Mouse (Mus musculus) 3134 (cell line): ENCODE data around the gene Cux1.
"Not testable (repeated sequence)": the region's sequence is repeated elsewhere in the genome, so short reads cannot be mapped to it uniquely, and the experiment has no call there.

ENCODE experiments used
- DNase-seq: peaks from one replicate; pipeline ENCODE4 v3.0.0-alpha.2; 2011; ENCODE audit warnings: low spot score; ENCODE audit not compliant: insufficient read length; ENCODE audit errors: extremely low read depth

Cux1 gene

GRCm38 (mm10) chr5:136479024-136479763, 88.1 kb downstream of the Cux1 start:
- DNase-seq, result no peak

DNA sequence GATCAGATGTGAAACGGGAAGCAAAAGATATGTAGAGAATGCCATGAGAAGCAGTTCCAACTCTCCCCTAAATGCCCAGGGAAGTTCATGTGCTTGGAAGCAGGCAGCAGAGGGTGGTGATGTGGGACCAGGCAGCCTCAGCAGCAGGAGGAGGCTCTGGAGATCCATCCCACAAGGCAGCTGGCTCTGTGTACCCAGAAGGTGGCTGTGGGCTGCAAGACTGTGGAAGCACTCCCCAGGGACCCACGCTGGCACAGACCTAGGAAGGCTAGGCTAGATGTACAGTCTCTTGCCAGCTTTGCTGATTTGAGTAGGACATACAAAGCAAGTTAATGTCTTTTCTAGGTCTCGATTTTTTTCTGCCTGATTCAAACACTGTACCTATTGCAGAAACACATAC, 91.0 kb downstream of the Cux1 start:
- DNase-seq, result peak; percentile 65

GRCm38 (mm10) chr5:136475161-136475560, 92.1 kb downstream of the Cux1 start:
- peak; percentile 40 for DNase-seq

DNA sequence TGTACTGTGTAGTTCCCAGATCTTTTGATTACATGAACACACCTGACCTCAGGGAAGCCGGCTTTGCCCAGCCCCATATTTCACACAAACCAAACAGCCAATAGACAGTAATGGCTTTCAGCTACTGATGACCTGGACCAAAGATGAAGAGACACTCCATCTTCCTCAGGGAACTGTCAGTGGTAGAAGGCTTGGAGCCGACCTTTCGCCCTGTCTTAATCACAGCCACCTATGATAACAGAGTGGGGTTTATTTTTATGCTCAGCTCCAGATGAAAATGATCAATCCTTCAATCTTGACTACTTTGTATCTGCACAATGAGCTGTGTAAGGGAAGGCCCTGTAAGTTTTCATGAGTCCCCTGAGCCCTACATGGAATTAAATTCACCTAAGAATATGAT, 93.2 kb downstream of the Cux1 start:
- no peak for DNase-seq

- DNase-seq, result no peak
Observed at GRCm38 (mm10) chr5:136473337-136473736, 94.0 kb downstream of the Cux1 start.

DNA sequence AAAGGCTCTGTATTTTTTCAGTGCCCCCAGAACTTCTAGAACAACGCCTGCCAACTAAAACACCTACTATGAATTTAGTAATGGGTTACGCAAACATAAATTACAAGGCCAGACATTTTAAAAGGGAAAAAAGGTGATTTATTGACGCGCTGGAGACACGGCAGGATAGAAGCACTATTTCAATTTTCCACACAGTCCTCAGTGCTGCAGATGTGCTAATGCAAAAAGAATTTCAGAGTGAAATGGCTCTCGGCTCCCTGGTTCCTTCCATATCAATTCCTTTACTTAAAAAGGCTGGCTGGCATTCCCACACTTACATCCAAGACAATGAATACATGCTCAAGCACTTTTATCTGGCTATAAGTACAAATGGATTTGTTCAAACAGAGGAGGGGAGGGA, 94.4 kb downstream of the Cux1 start:
- no peak for DNase-seq

- not testable (repeated sequence) for DNase-seq
Observed at GRCm38 (mm10) chr5:136470985-136471735, 96.1 kb downstream of the Cux1 start.

DNA sequence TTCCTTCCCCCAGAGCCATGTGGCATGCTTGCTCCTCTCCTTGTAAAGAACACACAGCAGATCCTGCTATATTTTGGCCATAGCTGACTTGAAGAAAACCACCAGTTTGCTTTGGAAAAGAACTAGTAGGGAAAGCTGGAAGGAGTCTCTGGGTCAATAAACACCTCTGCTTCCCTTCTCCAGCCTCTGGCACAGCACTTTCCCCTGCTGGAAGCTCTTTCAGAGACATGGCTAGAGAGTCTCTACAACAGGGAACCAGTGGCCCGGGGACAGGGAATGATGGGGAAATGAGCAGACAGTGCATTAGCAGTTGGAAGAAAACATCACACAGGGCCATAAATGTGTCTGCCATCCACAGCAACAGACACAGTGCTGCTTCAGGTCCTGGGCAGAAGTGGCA, 98.0 kb downstream of the Cux1 start:
- DNase-seq, result no peak

GRCm38 (mm10) chr5:136467360-136467999, 99.8 kb downstream of the Cux1 start:
- no peak for DNase-seq

- peak; percentile 49 for DNase-seq
Observed at GRCm38 (mm10) chr5:136465770-136466406, 101.4 kb downstream of the Cux1 start.

GRCm38 (mm10) chr5:136465366-136465765, 101.9 kb downstream of the Cux1 start:
- peak; percentile 61 for DNase-seq

GRCm38 (mm10) chr5:136464849-136465248, 102.4 kb downstream of the Cux1 start:
- no peak for DNase-seq

DNA sequence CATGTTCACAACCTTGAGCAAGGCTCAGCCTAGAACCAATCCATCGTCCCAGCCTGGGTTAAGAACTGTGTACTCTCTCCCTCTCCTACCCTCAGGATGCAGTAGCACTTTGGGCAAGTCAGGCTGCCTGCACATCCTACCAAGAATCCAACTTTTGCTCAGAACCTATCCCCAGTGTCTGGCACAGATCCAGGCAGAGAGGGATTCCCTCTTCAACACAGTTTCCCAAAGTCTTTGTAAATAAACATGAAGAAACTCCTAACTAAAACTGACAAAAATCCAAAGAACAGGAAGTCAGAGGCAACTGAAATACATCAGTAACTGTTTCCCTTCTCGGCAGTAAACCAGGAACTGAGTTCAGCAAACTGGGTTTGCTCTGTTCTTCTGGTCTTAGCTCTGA, 103.2 kb downstream of the Cux1 start:
- no peak for DNase-seq

- DNase-seq, result no peak
Observed at GRCm38 (mm10) chr5:136462613-136463012, 104.7 kb downstream of the Cux1 start.

GRCm38 (mm10) chr5:136459901-136460300, 107.4 kb downstream of the Cux1 start:
- DNase-seq, result no peak

DNA sequence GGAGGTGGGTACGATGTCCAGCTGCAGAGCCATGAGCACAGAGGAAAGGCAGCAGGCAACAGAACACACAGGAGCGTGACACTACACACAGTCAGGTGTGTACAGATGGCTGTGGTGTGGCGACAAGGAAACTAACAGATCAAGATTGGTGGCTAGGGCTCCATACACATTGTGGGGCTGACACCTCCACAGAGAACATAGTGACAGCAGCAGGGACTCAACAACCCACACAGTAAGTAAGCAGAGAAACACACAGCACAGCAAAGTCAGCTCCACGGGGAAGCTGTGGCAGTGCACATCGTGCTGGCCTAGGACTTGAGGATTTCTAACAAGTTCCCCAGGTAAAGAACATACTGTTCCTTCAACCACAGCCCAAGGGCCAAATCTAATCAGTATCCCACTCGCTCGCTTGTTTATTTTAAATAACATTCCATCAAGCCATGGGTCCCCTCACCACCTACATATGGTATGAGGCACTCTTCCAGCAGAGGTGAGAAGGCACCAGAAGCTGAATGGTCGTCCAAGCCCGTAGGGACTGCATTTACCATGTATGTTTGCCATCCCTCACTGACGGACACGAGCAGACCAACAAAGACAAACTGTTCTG, 108.3 kb downstream of the Cux1 start:
- DNase-seq, result no peak

- peak; percentile 60 for DNase-seq
Observed at GRCm38 (mm10) chr5:136458102-136458863, 109.0 kb downstream of the Cux1 start.

GRCm38 (mm10) chr5:136456395-136456794, 110.9 kb downstream of the Cux1 start:
- no peak for DNase-seq

DNA sequence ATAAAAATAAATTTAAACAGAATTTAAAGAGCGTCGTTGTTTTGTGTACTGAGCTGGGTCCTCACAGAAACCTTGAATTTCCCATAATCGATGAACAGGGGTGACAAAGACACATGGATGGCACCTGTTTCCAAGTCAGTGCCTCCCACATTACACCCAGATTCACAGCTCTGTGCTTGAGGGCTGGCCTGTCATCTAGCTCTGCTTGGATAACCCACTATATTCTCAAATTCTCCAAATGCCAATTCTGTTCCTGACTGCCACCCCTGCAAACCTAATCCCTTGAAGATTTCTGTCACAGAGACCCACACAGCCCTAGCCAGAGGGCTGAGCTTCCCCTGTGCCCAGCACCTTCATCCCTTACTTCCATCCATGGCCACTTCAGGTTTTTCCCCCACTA, 114.6 kb downstream of the Cux1 start:
- DNase-seq, result no peak

- no peak for DNase-seq
Observed at GRCm38 (mm10) chr5:136449801-136450200, 117.5 kb downstream of the Cux1 start.
